Mouse (Mus musculus): ENCODE measurements around the gene Scube1.
A peak's percentile ranks its signal among the peaks of the same experiment; 100 is the strongest.

Scube1 gene

GRCm38 (mm10) chr15:83724886-83725269 lies at the start of gene Scube1:
Gene Scube1, minus strand, starts transcription at chr15:83725021.
- DNase-seq (ENCODE audit: low read depth, low spot score): peak; percentile 95

GRCm38 (mm10) chr15:83772953-83773352 lies 48.1 kb upstream of the Scube1 start:
- no peak for DNase-seq (ENCODE audit: low read depth, low spot score)

GRCm38 (mm10) chr15:83772460-83772859 lies 47.6 kb upstream of the Scube1 start:
- DNase-seq (ENCODE audit: low read depth, low spot score): no peak

- DNase-seq (ENCODE audit: low read depth, low spot score): no peak
Measured at GRCm38 (mm10) chr15:83771346-83772053, 46.7 kb upstream of the Scube1 start.

- peak; percentile 45 for DNase-seq (ENCODE audit: low read depth, low spot score)
Measured at GRCm38 (mm10) chr15:83765388-83766029, 40.7 kb upstream of the Scube1 start.

GRCm38 (mm10) chr15:83761512-83761911 lies 36.7 kb upstream of the Scube1 start:
- no peak for DNase-seq (ENCODE audit: low read depth, low spot score)

- peak; percentile 86 for DNase-seq (ENCODE audit: low read depth, low spot score)
Measured at GRCm38 (mm10) chr15:83760683-83761082, 35.9 kb upstream of the Scube1 start.

- no peak for DNase-seq (ENCODE audit: low read depth, low spot score)
Measured at GRCm38 (mm10) chr15:83758958-83759357, 34.1 kb upstream of the Scube1 start.

GRCm38 (mm10) chr15:83756742-83757141 lies 31.9 kb upstream of the Scube1 start:
- peak; percentile 73 for DNase-seq (ENCODE audit: low read depth, low spot score)

- peak; percentile 78 for DNase-seq (ENCODE audit: low read depth, low spot score)
Measured at GRCm38 (mm10) chr15:83749436-83749835, 24.6 kb upstream of the Scube1 start.

GRCm38 (mm10) chr15:83748986-83749385 lies 24.2 kb upstream of the Scube1 start:
- peak; percentile 63 for DNase-seq (ENCODE audit: low read depth, low spot score)

- no peak for DNase-seq (ENCODE audit: low read depth, low spot score)
Measured at GRCm38 (mm10) chr15:83746311-83746710, 21.5 kb upstream of the Scube1 start.

- no peak for DNase-seq (ENCODE audit: low read depth, low spot score)
Measured at GRCm38 (mm10) chr15:83742018-83742417, 17.2 kb upstream of the Scube1 start.

- no peak for DNase-seq (ENCODE audit: low read depth, low spot score)
Measured at GRCm38 (mm10) chr15:83740676-83741422, 16.0 kb upstream of the Scube1 start.

- peak; percentile 57 for DNase-seq (ENCODE audit: low read depth, low spot score)
Measured at GRCm38 (mm10) chr15:83727626-83728025, 2.8 kb upstream of the Scube1 start.

- no peak for DNase-seq (ENCODE audit: low read depth, low spot score)
Measured at GRCm38 (mm10) chr15:83726741-83727140, 1.9 kb upstream of the Scube1 start.

GRCm38 (mm10) chr15:83725556-83726200 lies 857 bp upstream of the Scube1 start:
- peak; percentile 13 for DNase-seq (ENCODE audit: low read depth, low spot score)

GRCm38 (mm10) chr15:83724160-83724885 lies 498 bp downstream of the Scube1 start:
- peak; percentile 15 for DNase-seq (ENCODE audit: low read depth, low spot score)

- no peak for DNase-seq (ENCODE audit: low read depth, low spot score)
Measured at GRCm38 (mm10) chr15:83715582-83716228, 9.1 kb downstream of the Scube1 start.

GRCm38 (mm10) chr15:83712798-83713197 lies 12.0 kb downstream of the Scube1 start:
- no peak for DNase-seq (ENCODE audit: low read depth, low spot score)

GRCm38 (mm10) chr15:83712361-83712760 lies 12.5 kb downstream of the Scube1 start:
- no peak for DNase-seq (ENCODE audit: low read depth, low spot score)
